In the genomic region with DNA sequence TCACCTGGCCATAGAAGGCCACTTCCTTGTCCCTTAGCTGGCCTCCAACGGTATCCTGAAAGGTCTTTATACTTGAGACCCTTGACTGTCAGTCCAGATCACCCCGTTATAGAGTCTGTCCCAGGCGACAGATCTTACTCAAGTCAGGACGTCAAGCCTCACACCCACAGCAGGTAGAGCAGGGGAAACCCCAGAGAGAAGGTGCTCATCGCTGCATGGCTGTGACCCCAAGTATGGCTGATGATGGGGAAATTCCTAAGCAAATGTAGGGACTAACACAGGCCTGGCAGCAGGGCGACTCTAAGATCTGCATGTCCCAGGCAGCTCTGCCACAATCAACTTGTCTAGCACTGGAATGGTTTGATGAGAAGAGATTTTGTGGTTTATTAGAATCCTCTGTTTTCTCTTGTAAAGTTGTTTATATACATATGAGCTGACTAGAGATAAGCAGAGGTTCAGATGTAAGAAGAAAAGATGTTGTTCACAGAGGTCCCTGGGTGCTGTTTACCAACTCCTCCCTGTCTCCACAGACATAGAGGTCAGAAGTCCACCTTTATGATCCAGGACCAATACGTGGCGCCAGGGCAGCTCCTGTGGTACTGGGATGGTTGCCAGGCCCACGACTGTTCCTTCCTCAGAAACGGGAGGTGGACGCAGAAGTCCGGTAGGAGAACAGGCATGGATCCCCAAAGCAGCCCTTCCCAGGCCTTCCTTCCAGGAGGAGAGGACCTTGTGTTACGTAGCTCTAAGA, we compare ENCODE assay signal across 14 mouse cellular contexts. TPM values are rescaled to one million over a fixed set of nuclear protein-coding genes. Genes with fewer than 3 reads are reported as not detected.
"Had no signal": no experiment of that assay in that cellular context is flagged by ENCODE, and none has a peak within 500 bp of the region (broad histone marks: within the 10 kb centered on the region; RNA-seq: fewer than 3 reads in every experiment).

No protein-coding gene starts in this region.

- H3K9me3 ChIP-seq: limb, embryonic 15.5 days; midbrain, embryonic 12.5 days had no signal

- H3K27me3 ChIP-seq: limb, embryonic 15.5 days; midbrain, embryonic 12.5 days had no signal

- H3K9ac ChIP-seq: limb, embryonic 15.5 days; liver, embryonic 14.5 days; lung, embryonic 14.5 days; midbrain, embryonic 12.5 days had no signal

- H3K4me3 ChIP-seq: layer of hippocampus, adult 2 months; limb, embryonic 15.5 days; midbrain, embryonic 12.5 days had no signal

- H3K4me1 ChIP-seq: limb, embryonic 15.5 days; midbrain, embryonic 12.5 days had no signal

- H3K4me2 ChIP-seq: limb, embryonic 15.5 days; lung, embryonic 14.5 days; midbrain, embryonic 12.5 days had no signal

- DNase-seq: kidney, adult 11 months; kidney, adult 9 months; kidney, postnatal 36 days; lung, embryonic 14.5 days; lung, postnatal 10 days; right cerebral cortex, postnatal 14 days; thymus, adult 2 months; thymus, postnatal 25 days had no signal

- H3K27ac ChIP-seq: kidney, postnatal 0 days; layer of hippocampus, adult 2 months; limb, embryonic 15.5 days; liver, embryonic 14.5 days; macrophage; midbrain, embryonic 12.5 days had no signal

- H3K36me3 ChIP-seq: limb, embryonic 15.5 days; midbrain, embryonic 12.5 days had no signal

RNA-seq across cellular contexts. Expression of gene Tgm4, which starts 2.9 kb away (rescaled TPM):
- polyA plus RNA-seq: kidney, postnatal 0 days; macrophage had no signal
